14 mouse cellular contexts compared by ENCODE assay signal in genomic region chr2:30199984-30200383, GRCm38 (mm10). TPM values are rescaled to one million over a fixed set of nuclear protein-coding genes. Genes with fewer than 3 reads are reported as not detected.
DNase-seq lines count a peak whose midpoint lies in the region; ATAC-seq and TF ChIP-seq lines count a peak whose summit lies in the region.
"Had no signal": no experiment of that assay in that cellular context is flagged by ENCODE, and none has a peak within 500 bp of the region (broad histone marks: within the 10 kb centered on the region; RNA-seq: fewer than 3 reads in every experiment).

No protein-coding gene starts in this region.

- H3K36me3 ChIP-seq in kidney, embryonic 15.5 days, result no peaks in the 10 kb centered on the region
- H3K36me3 ChIP-seq in kidney, embryonic 16.5 days (ENCODE audit: insufficient read depth, low read length), result no peaks in the 10 kb centered on the region
- H3K36me3 ChIP-seq in intestine, embryonic 14.5 days (ENCODE audit: control insufficient read depth, insufficient read depth, low read length), result no peaks in the 10 kb centered on the region
- H3K36me3 ChIP-seq in liver, postnatal 0 days (replicated peaks; ENCODE audit: insufficient read depth, low read length), result no peaks in the 10 kb centered on the region
- H3K36me3 ChIP-seq: hindbrain, embryonic 10.5 days had no signal

- H3K4me2 ChIP-seq in kidney, embryonic 15.5 days, result no peak overlapping the region
- H3K4me2 ChIP-seq in kidney, embryonic 16.5 days (replicated peaks; ENCODE audit: low read depth, low read length), result no peak overlapping the region
- H3K4me2 ChIP-seq in intestine, embryonic 14.5 days (ENCODE audit: low read length), result no peak overlapping the region
- no peak overlapping the region for H3K4me2 ChIP-seq in liver, postnatal 0 days (ENCODE audit: low read depth, low read length)
- H3K4me2 ChIP-seq: lung, embryonic 14.5 days had no signal

- TF ChIP-seq EP300 in liver, postnatal 0 days (IDR thresholded peaks at IDR 0.05; ENCODE audit: low read depth), result peak; percentile 89

- TF ChIP-seq CTCF in liver, postnatal 0 days (IDR thresholded peaks at IDR 0.05; ENCODE audit: low read depth), result no peak

- peaks cover 10% of the 10 kb centered on the region for H3K4me1 ChIP-seq in kidney, embryonic 15.5 days
- peaks cover 8% of the 10 kb centered on the region; the same call in 1 of the 2 replicates for H3K4me1 ChIP-seq in kidney, embryonic 16.5 days (ENCODE audit: insufficient read depth, low read length)
- peaks cover 8% of the 10 kb centered on the region for H3K4me1 ChIP-seq in intestine, embryonic 14.5 days (replicated peaks; ENCODE audit: control insufficient read depth, insufficient read depth, low read length)
- peaks cover 15% of the 10 kb centered on the region for H3K4me1 ChIP-seq in liver, postnatal 0 days (ENCODE audit: insufficient read depth)

- H3K9ac ChIP-seq in kidney, embryonic 15.5 days, result no peak overlapping the region
- no peak overlapping the region for H3K9ac ChIP-seq in kidney, embryonic 16.5 days (replicated peaks; ENCODE audit: low read length)
- no peak overlapping the region for H3K9ac ChIP-seq in intestine, embryonic 14.5 days (ENCODE audit: low read length)
- H3K9ac ChIP-seq in liver, postnatal 0 days (replicated peaks), result 0 out of 2 replicates have a peak overlapping the region, but pooled peaks have one; percentile 26
- H3K9ac ChIP-seq: lung, embryonic 14.5 days had no signal

- H3K27me3 ChIP-seq in kidney, embryonic 15.5 days, result no peaks in the 10 kb centered on the region
- no peaks in the 10 kb centered on the region for H3K27me3 ChIP-seq in kidney, embryonic 16.5 days (ENCODE audit: insufficient read depth, low read length)
- no peaks in the 10 kb centered on the region for H3K27me3 ChIP-seq in intestine, embryonic 14.5 days (replicated peaks; ENCODE audit: control insufficient read depth, insufficient read depth, low read length)
- no peaks in the 10 kb centered on the region for H3K27me3 ChIP-seq in liver, postnatal 0 days (ENCODE audit: insufficient read depth, low read length)

- H3K4me3 ChIP-seq in kidney, embryonic 15.5 days (replicated peaks), result no peak overlapping the region
- no peak overlapping the region for H3K4me3 ChIP-seq in kidney, embryonic 16.5 days (ENCODE audit: low read length)
- H3K4me3 ChIP-seq in intestine, embryonic 14.5 days (ENCODE audit: low read depth, low read length), result no peak overlapping the region
- no peak overlapping the region for H3K4me3 ChIP-seq in liver, postnatal 0 days (ENCODE audit: low read depth, low read length)
- H3K4me3 ChIP-seq: hindbrain, embryonic 10.5 days had no signal

- ATAC-seq in kidney, embryonic 15.5 days (replicated peaks; ENCODE audit: low FRiP score), result no peak
- no peak for ATAC-seq in kidney, embryonic 16.5 days (ENCODE audit: low FRiP score, low TSS enrichment)
- peak; percentile 83 for ATAC-seq in intestine, embryonic 14.5 days (replicated peaks; ENCODE audit: low FRiP score, low TSS enrichment, low read depth)
- peak; percentile 86 for ATAC-seq in liver, postnatal 0 days
- ATAC-seq in frontal cortex, adult (ENCODE audit: low TSS enrichment), result no peak

- H3K27ac ChIP-seq in kidney, embryonic 15.5 days, result 0 out of 2 replicates have a peak overlapping the region, but pooled peaks have one; percentile 3
- H3K27ac ChIP-seq in kidney, embryonic 16.5 days (ENCODE audit: low read length), result no peak overlapping the region
- H3K27ac ChIP-seq in intestine, embryonic 14.5 days (ENCODE audit: low read depth), result peak overlapping the region; percentile 60
- H3K27ac ChIP-seq in liver, postnatal 0 days (ENCODE audit: low read depth), result peak overlapping the region; percentile 94
- H3K27ac ChIP-seq: hindbrain, embryonic 10.5 days had no signal

- H3K9me3 ChIP-seq in kidney, embryonic 15.5 days (replicated peaks), result no peaks in the 10 kb centered on the region
- no peaks in the 10 kb centered on the region for H3K9me3 ChIP-seq in kidney, embryonic 16.5 days (ENCODE audit: low read length)
- no peaks in the 10 kb centered on the region for H3K9me3 ChIP-seq in intestine, embryonic 14.5 days (ENCODE audit: control insufficient read depth, low read length)
- H3K9me3 ChIP-seq in liver, postnatal 0 days (ENCODE audit: low read length), result no peaks in the 10 kb centered on the region
- H3K9me3 ChIP-seq: hindbrain, embryonic 10.5 days had no signal

- WGBS in kidney, embryonic 15.5 days, result 29% methylated on average over 1 of the region's 1 CpGs
- WGBS in kidney, embryonic 16.5 days, result 16% methylated on average over 1 of the region's 1 CpGs
- WGBS in intestine, embryonic 14.5 days, result 49% methylated on average over 1 of the region's 1 CpGs
- 21% methylated on average over 1 of the region's 1 CpGs for WGBS in liver, postnatal 0 days (ENCODE audit: insufficient replicate concordance)

- peak; percentile 35 to 54 for DNase-seq in adrenal gland, postnatal 36 days
- DNase-seq in intestine, embryonic 14.5 days (ENCODE audit: low spot score), result no peak
- no peak for DNase-seq in liver, postnatal 0 days
- no peak for DNase-seq in retina, postnatal 1 day
- DNase-seq in cerebellum, adult 11-12 months, result no peak
- DNase-seq: cerebellum, adult 9-10 months; embryo, embryonic 11 days; heart, adult 11 months; lung, embryonic 14.5 days; midbrain, embryonic 14.5 days had no signal

RNA-seq across cellular contexts. Expression of gene Kyat1, which starts 5.7 kb away (rescaled TPM):
- 9.8 and 10.8 TPM in 2 replicates for polyA plus RNA-seq in kidney, embryonic 15.5 days (2015; fragmentation: Nextera tagmentation; extraction: Ambion mirVana)
- 12.0 and 13.4 TPM in 2 replicates for polyA plus RNA-seq in kidney, embryonic 16.5 days (2015; fragmentation: Nextera tagmentation; extraction: Ambion mirVana)
- 10 to 100 TPM; 20.7 to 28.2 TPM for total RNA-seq in adrenal gland, postnatal 36 days (2021)
- polyA plus RNA-seq in intestine, embryonic 14.5 days (2014; fragmentation: Nextera tagmentation; extraction: Ambion mirVana), result 13.0 and 15.6 TPM in 2 replicates
- 32.2 and 32.3 TPM in 2 replicates for polyA plus RNA-seq in liver, postnatal 0 days (2015; fragmentation: Nextera tagmentation; extraction: Ambion mirVana)

RNA-seq across cellular contexts. Expression of gene Spout1, which starts 21.7 kb away (rescaled TPM):
- 76.3 and 83.0 TPM in 2 replicates for polyA plus RNA-seq in kidney, embryonic 15.5 days (2015; fragmentation: Nextera tagmentation; extraction: Ambion mirVana)
- 83.5 and 93.2 TPM in 2 replicates for polyA plus RNA-seq in kidney, embryonic 16.5 days (2015; fragmentation: Nextera tagmentation; extraction: Ambion mirVana)
- 10 to 100 TPM; 22.4 to 26.0 TPM for total RNA-seq in adrenal gland, postnatal 36 days (2021)
- polyA plus RNA-seq in intestine, embryonic 14.5 days (2014; fragmentation: Nextera tagmentation; extraction: Ambion mirVana), result 71.1 and 74.1 TPM in 2 replicates
- polyA plus RNA-seq in liver, postnatal 0 days (2015; fragmentation: Nextera tagmentation; extraction: Ambion mirVana), result 12.8 and 13.7 TPM in 2 replicates

RNA-seq across cellular contexts. Expression of gene Endog, which starts 28.7 kb away (rescaled TPM):
- polyA plus RNA-seq in kidney, embryonic 15.5 days (2015; fragmentation: Nextera tagmentation; extraction: Ambion mirVana), result 19.8 and 20.8 TPM in 2 replicates
- polyA plus RNA-seq in kidney, embryonic 16.5 days (2015; fragmentation: Nextera tagmentation; extraction: Ambion mirVana), result 22.0 and 22.8 TPM in 2 replicates
- total RNA-seq in adrenal gland, postnatal 36 days (2021), result 10 to 100 TPM; 33.0 to 44.2 TPM
- polyA plus RNA-seq in intestine, embryonic 14.5 days (2014; fragmentation: Nextera tagmentation; extraction: Ambion mirVana), result 30.7 and 38.7 TPM in 2 replicates
- 51.2 and 56.3 TPM in 2 replicates for polyA plus RNA-seq in liver, postnatal 0 days (2015; fragmentation: Nextera tagmentation; extraction: Ambion mirVana)

RNA-seq across cellular contexts. Expression of gene Lrrc8a, which starts 37.5 kb away (rescaled TPM):
- polyA plus RNA-seq in kidney, embryonic 15.5 days (2015; fragmentation: Nextera tagmentation; extraction: Ambion mirVana), result 40.1 and 41.7 TPM in 2 replicates
- polyA plus RNA-seq in kidney, embryonic 16.5 days (2015; fragmentation: Nextera tagmentation; extraction: Ambion mirVana), result 43.8 and 46.2 TPM in 2 replicates
- 10 to 100 TPM; 57.6 to 75.2 TPM for total RNA-seq in adrenal gland, postnatal 36 days (2021)
- polyA plus RNA-seq in intestine, embryonic 14.5 days (2014; fragmentation: Nextera tagmentation; extraction: Ambion mirVana), result 43.3 and 43.7 TPM in 2 replicates
- polyA plus RNA-seq in liver, postnatal 0 days (2015; fragmentation: Nextera tagmentation; extraction: Ambion mirVana), result 18.6 and 20.3 TPM in 2 replicates

RNA-seq across cellular contexts. Expression of gene Gm28035, which starts 40.4 kb away (rescaled TPM):
- polyA plus RNA-seq in kidney, embryonic 15.5 days (2015; fragmentation: Nextera tagmentation; extraction: Ambion mirVana), result 0.26 and 0.33 TPM in 2 replicates
- polyA plus RNA-seq in kidney, embryonic 16.5 days (2015; fragmentation: Nextera tagmentation; extraction: Ambion mirVana), result 0.45 TPM in 2 replicates
- 1 to 10 TPM; 1.3 to 2.1 TPM for total RNA-seq in adrenal gland, postnatal 36 days (2021)
- 0.05 and 0.28 TPM in 2 replicates for polyA plus RNA-seq in intestine, embryonic 14.5 days (2014; fragmentation: Nextera tagmentation; extraction: Ambion mirVana)
- 0.14 and 0.18 TPM in 2 replicates for polyA plus RNA-seq in liver, postnatal 0 days (2015; fragmentation: Nextera tagmentation; extraction: Ambion mirVana)
- polyA plus RNA-seq: hindbrain, embryonic 10.5 days had no signal

Comparison
In these comparisons a context has a peak if more than half of its experiments do, and no peak if none do; other contexts are left out.
1. ATAC-seq: peak in intestine, embryonic 14.5 days (single experiment) and liver, postnatal 0 days (single experiment); none in kidney, embryonic 15.5 days (single experiment), kidney, embryonic 16.5 days (single experiment) and frontal cortex, adult (single experiment).
2. DNase-seq: peak in adrenal gland, postnatal 36 days (2 of 2); none in intestine, embryonic 14.5 days (single experiment), liver, postnatal 0 days (single experiment), retina, postnatal 1 day (single experiment) and cerebellum, adult 11-12 months (single experiment).